Comparison of ENCODE assay signal across 31 mouse cellular contexts in genomic region chr9:121171609-121172008, GRCm38 (mm10).
"Had no signal": no experiment of that assay in that cellular context is flagged by ENCODE, and none has a peak within 500 bp of the region (broad histone marks: within the 10 kb centered on the region; RNA-seq: fewer than 3 reads in every experiment).

No protein-coding gene starts in this region.

- DNase-seq: heart, postnatal 10 days; heart, postnatal 14 days; heart, postnatal 36 days; heart, postnatal 4 days; kidney, adult 18-20 months; kidney, postnatal 10 days; kidney, postnatal 14 days; kidney, postnatal 25 days; kidney, postnatal 36 days; kidney, postnatal 4 days; layer of hippocampus, adult 9-11 months; layer of hippocampus, postnatal 36 days had no signal

- H3K27me3 ChIP-seq: heart, embryonic 12.5 days; heart, embryonic 13.5 days; heart, embryonic 15.5 days; hindbrain, embryonic 12.5 days; hindbrain, embryonic 13.5 days; hindbrain, embryonic 15.5 days; intestine, embryonic 15.5 days; kidney, embryonic 15.5 days had no signal

- ATAC-seq: hindbrain, embryonic 16.5 days; hindbrain, postnatal 0 days; inflammation-experienced regulatory T-cells, adult 6 months; intestine, embryonic 15.5 days; intestine, embryonic 16.5 days; intestine, postnatal 0 days had no signal

- H3K4me3 ChIP-seq: heart, embryonic 10.5 days; heart, embryonic 12.5 days; heart, embryonic 13.5 days; heart, embryonic 15.5 days; hindbrain, embryonic 10.5 days; hindbrain, embryonic 12.5 days; hindbrain, embryonic 13.5 days; hindbrain, embryonic 15.5 days; intestine, embryonic 15.5 days; kidney, embryonic 15.5 days; layer of hippocampus, adult 2 months had no signal

- H3K36me3 ChIP-seq: heart, embryonic 10.5 days; heart, embryonic 12.5 days; heart, embryonic 13.5 days; heart, embryonic 15.5 days; hindbrain, embryonic 12.5 days; hindbrain, embryonic 13.5 days; hindbrain, embryonic 15.5 days; intestine, embryonic 15.5 days; kidney, embryonic 15.5 days had no signal

- H3K9ac ChIP-seq: heart, embryonic 12.5 days; heart, embryonic 13.5 days; heart, embryonic 15.5 days; hindbrain, embryonic 12.5 days; hindbrain, embryonic 13.5 days; hindbrain, embryonic 14.5 days; hindbrain, embryonic 15.5 days; intestine, embryonic 15.5 days; kidney, embryonic 15.5 days had no signal

- H3K4me1 ChIP-seq: heart, embryonic 10.5 days; heart, embryonic 12.5 days; heart, embryonic 13.5 days; heart, embryonic 15.5 days; hindbrain, embryonic 10.5 days; hindbrain, embryonic 12.5 days; intestine, embryonic 15.5 days; kidney, embryonic 15.5 days had no signal

- H3K27ac ChIP-seq: heart, embryonic 10.5 days; heart, embryonic 13.5 days; heart, embryonic 15.5 days; hindbrain, embryonic 10.5 days; hindbrain, embryonic 12.5 days; hindbrain, embryonic 13.5 days; hindbrain, embryonic 14.5 days; hindbrain, embryonic 15.5 days; hindbrain, postnatal 0 days; intestine, embryonic 15.5 days; kidney, embryonic 15.5 days; kidney, postnatal 0 days; layer of hippocampus, adult 2 months had no signal

- H3K9me3 ChIP-seq: heart, embryonic 10.5 days; heart, embryonic 13.5 days; heart, embryonic 15.5 days; hindbrain, embryonic 10.5 days; hindbrain, embryonic 12.5 days; hindbrain, embryonic 13.5 days; hindbrain, embryonic 15.5 days; intestine, embryonic 15.5 days; kidney, embryonic 15.5 days had no signal

- H3K4me2 ChIP-seq: heart, embryonic 11.5 days; heart, embryonic 12.5 days; heart, embryonic 13.5 days; heart, embryonic 15.5 days; hindbrain, embryonic 12.5 days; hindbrain, embryonic 13.5 days; hindbrain, embryonic 14.5 days; hindbrain, embryonic 15.5 days; intestine, embryonic 15.5 days; kidney, embryonic 15.5 days had no signal
